Mouse (Mus musculus) ES-E14 (cell line): ENCODE results near the gene Fuz. TPM values are rescaled to one million over a fixed set of nuclear protein-coding genes. Genes with fewer than 3 reads are reported as not detected.

ENCODE experiments used
- DNase-seq: peaks from one replicate; pipeline ENCODE4 v3.0.0-alpha.2; 2013; ENCODE audit warnings: low read depth, low spot score
- H3K27ac ChIP-seq: 2 replicates; pipeline ENCODE4 v1.5.1; 2012; ENCODE audit warnings: low read depth, mild to moderate bottlenecking, low read length, moderate library complexity, mixed read lengths; ENCODE audit not compliant: poor library complexity, insufficient read depth, severe bottlenecking
- H3K36me3 ChIP-seq: 2 replicates; pipeline ENCODE4 v1.6.1; 2012; ENCODE audit warnings: mild to moderate bottlenecking, low read length, moderate library complexity, mixed read lengths; ENCODE audit not compliant: control insufficient read depth, poor library complexity, insufficient read depth, severe bottlenecking
- H3K4me1 ChIP-seq, 2 experiments: fragments of 150-350 bp in 1 of 2; sonication (generic) in 1 of 2; 2 replicates each; pipeline ENCODE4 v1.6.1; 2012; ENCODE audit warnings: low read length in 2 of 2, mild to moderate bottlenecking in 1 of 2, mixed read lengths in 1 of 2; ENCODE audit not compliant: control insufficient read depth in 2 of 2, insufficient read depth in 2 of 2, poor library complexity in 1 of 2
- H3K4me3 ChIP-seq, 2 experiments: fragments of 150-350 bp in 1 of 2; sonication (generic) in 1 of 2; 2 replicates each; pipeline ENCODE4 v1.5.1; 2012; ENCODE audit warnings: low read length in 2 of 2, low read depth in 1 of 2, mild to moderate bottlenecking in 1 of 2, mixed read lengths in 1 of 2; ENCODE audit not compliant: insufficient read depth in 1 of 2, poor library complexity in 1 of 2, severe bottlenecking in 1 of 2
- H3K9ac ChIP-seq: 2 replicates; pipeline ENCODE4 v1.6.1; 2012; ENCODE audit warnings: low read depth, mild to moderate bottlenecking, low read length, mixed read lengths; ENCODE audit not compliant: poor library complexity, insufficient read depth, severe bottlenecking
- H3K9me3 ChIP-seq: fragments of 150-350 bp; sonication (generic); 2 replicates; pipeline ENCODE4 v1.6.1; 2012; ENCODE audit warnings: low read depth, mild to moderate bottlenecking, low read length; ENCODE audit not compliant: control insufficient read depth, insufficient read depth
- CHD2 ChIP-seq: IDR thresholded peaks from 2 replicates; pipeline ENCODE4 v1.6.1; 2014; ENCODE audit warnings: mild to moderate bottlenecking, low read depth, low read length, inconsistent platforms
- HCFC1 ChIP-seq: IDR thresholded peaks from 2 replicates; pipeline ENCODE4 v1.6.1; 2012; ENCODE audit warnings: low read length, inconsistent platforms, borderline replicate concordance; ENCODE audit not compliant: insufficient read depth
- MAFK ChIP-seq: IDR thresholded peaks from 2 replicates; pipeline ENCODE4 v1.6.1; 2014; ENCODE audit warnings: mild to moderate bottlenecking, low read depth, low read length, inconsistent platforms; ENCODE audit not compliant: insufficient read depth
- ZC3H11A ChIP-seq: IDR thresholded peaks from 2 replicates; pipeline ENCODE4 v1.6.1; 2012; ENCODE audit warnings: low read depth, mild to moderate bottlenecking, inconsistent platforms, low read length, borderline replicate concordance
- ZNF384 ChIP-seq: IDR thresholded peaks from 2 replicates; pipeline ENCODE4 v1.6.1; 2012; ENCODE audit warnings: low read depth, low read length, inconsistent platforms
- in situ Hi-C, 2 experiments: fragments of 600-800 bp; cut with MboI; formaldehyde crosslinking; loops; one replicate each; pipeline ENCODE4 v1.15.1; 2025; ENCODE audit warnings: low sequenced_read_pairs in 2 of 2, inconsistent platforms in 1 of 2; ENCODE audit not compliant: unreplicated experiment in 2 of 2
- total RNA-seq: library from RNA; depleted of rRNA; stranded (reverse); fragments of 300-350 nt; gene quantifications from 2 replicates; pipeline ENCODE4 v1.2.3, GENCODE M21; 2012

The Fuz gene
- total RNA-seq, 1 experiment, result 14.2 TPM

GRCm38 (mm10) chr7:44859896-44860295 is 36.0 kb upstream of the Fuz start:
- peaks cover 35% of the 10 kb centered on the region for H3K36me3 ChIP-seq

GRCm38 (mm10) chr7:44860576-44861428 is 35.1 kb upstream of the Fuz start:
- no peak for DNase-seq
- Histone ChIP-seq H3K9ac (no peak overlapping the region), H3K4me3 (no peak overlapping the region), H3K9me3 (no peaks in the 10 kb centered on the region), H3K27ac (no peak overlapping the region), H3K36me3 (peaks cover 41% of the 10 kb centered on the region), H3K4me1 (peaks cover 5 to 8% of the 10 kb centered on the region in 2 experiments; a peak in 2 of 4 replicates)
- TF ChIP-seq ZNF384 (no peak), MAFK (no peak), HCFC1 (no peak), CHD2 (no peak), ZC3H11A (0 out of 2 replicates have a peak, but pooled peaks have one; percentile 3)
- in situ Hi-C loops, result no loop called here

More at GRCm38 (mm10) chr7:44859896-44860295, 36.0 kb upstream of the Fuz start:
- DNase-seq, result no peak
- no peak overlapping the region for H3K9ac ChIP-seq
- H3K27ac ChIP-seq, result no peak overlapping the region
- in situ Hi-C loops, result no loop called here
- H3K4me3 ChIP-seq, result no peak overlapping the region
- TF ChIP-seq MAFK (no peak), ZNF384 (no peak), HCFC1 (no peak), CHD2 (no peak), ZC3H11A (no peak)
- H3K9me3 ChIP-seq, result no peaks in the 10 kb centered on the region
- H3K4me1 ChIP-seq, result peaks cover 7 to 12% of the 10 kb centered on the region in 2 experiments; a peak in 3 of 4 replicates

GRCm38 (mm10) chr7:44861429-44861816 is 34.5 kb upstream of the Fuz start:
- DNase-seq, result no peak
- TF ChIP-seq CHD2 (no peak), ZNF384 (no peak), ZC3H11A (no peak), HCFC1 (no peak), MAFK (no peak)
- Histone ChIP-seq H3K4me1 (peaks cover 5 to 9% of the 10 kb centered on the region in 2 experiments; a peak in 2 of 4 replicates), H3K4me3 (no peak overlapping the region), H3K9ac (no peak overlapping the region), H3K27ac (no peak overlapping the region), H3K36me3 (peaks cover 45% of the 10 kb centered on the region), H3K9me3 (no peaks in the 10 kb centered on the region)
- in situ Hi-C loops, result no loop called here

GRCm38 (mm10) chr7:44862434-44862833 is 33.4 kb upstream of the Fuz start:
- peaks cover 5 to 17% of the 10 kb centered on the region in 2 experiments; a peak in 2 of 4 replicates for H3K4me1 ChIP-seq
- in situ Hi-C loops, result no loop called here
- H3K36me3 ChIP-seq, result peaks cover 45% of the 10 kb centered on the region
- H3K9ac ChIP-seq, result no peak overlapping the region
- no peaks in the 10 kb centered on the region for H3K9me3 ChIP-seq
- no peak overlapping the region for H3K27ac ChIP-seq
- no peak overlapping the region for H3K4me3 ChIP-seq
- no peak for DNase-seq
- TF ChIP-seq ZC3H11A (no peak), MAFK (no peak), CHD2 (no peak), HCFC1 (no peak), ZNF384 (no peak)

GRCm38 (mm10) chr7:44863210-44863609 is 32.7 kb upstream of the Fuz start:
- Histone ChIP-seq H3K27ac (no peak overlapping the region), H3K4me3 (peak overlapping the region in 1 of 2 experiments; percentile 9; a peak in 1 of 4 replicates), H3K4me1 (peaks cover 2 to 21% of the 10 kb centered on the region in 2 experiments; a peak in 2 of 4 replicates), H3K9ac (no peak overlapping the region), H3K36me3 (peaks cover 45% of the 10 kb centered on the region), H3K9me3 (no peaks in the 10 kb centered on the region)
- DNase-seq, result no peak
- TF ChIP-seq MAFK (no peak), ZNF384 (no peak), CHD2 (no peak), HCFC1 (no peak), ZC3H11A (no peak)
- in situ Hi-C loops, result no loop called here
